Mouse (Mus musculus): ENCODE data around the gene Hist2h2ab.

The Hist2h2ab gene

DNA sequence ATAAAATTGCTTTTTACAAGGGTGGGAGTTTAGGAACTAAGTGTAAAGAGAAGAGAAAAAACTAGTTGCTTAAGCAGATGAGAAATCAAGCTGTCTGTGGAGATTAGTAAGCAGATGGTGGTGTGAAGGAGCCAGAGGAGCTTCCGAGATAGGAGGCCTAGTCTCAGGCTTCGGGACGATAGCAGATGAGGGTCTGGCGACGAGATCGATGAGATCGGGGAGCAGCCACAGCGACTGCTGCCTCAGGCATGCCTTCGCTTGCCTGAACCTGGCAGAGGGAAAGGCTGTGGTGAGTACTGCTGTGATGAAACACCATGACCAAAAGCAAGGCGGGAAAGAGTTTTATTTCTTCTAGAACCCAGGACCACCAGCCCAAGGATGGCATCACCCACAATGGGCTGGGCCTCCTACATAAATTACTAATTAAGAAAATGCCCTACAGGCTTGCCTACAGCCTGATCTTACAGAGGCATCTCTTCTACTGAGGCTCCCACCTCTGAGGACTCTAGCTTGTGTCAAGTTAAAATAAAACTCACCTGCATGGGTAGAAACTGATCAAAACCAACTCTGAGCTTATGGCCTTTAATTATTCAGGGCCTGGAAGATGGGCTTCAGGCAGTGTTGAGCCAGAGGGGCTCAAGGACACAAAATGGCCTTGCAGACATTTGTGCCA, 35.2 kb downstream of the Hist2h2ab start:
- in situ Hi-C loops (cut with MboI; ENCODE audit: unreplicated experiment in 2 of 2): loop anchor here in 1 of 2 experiments (25.0 kb wide), 2 partner anchors 293 to 593 kb away; partner anchors contain the start of gene Mcl1

DNA sequence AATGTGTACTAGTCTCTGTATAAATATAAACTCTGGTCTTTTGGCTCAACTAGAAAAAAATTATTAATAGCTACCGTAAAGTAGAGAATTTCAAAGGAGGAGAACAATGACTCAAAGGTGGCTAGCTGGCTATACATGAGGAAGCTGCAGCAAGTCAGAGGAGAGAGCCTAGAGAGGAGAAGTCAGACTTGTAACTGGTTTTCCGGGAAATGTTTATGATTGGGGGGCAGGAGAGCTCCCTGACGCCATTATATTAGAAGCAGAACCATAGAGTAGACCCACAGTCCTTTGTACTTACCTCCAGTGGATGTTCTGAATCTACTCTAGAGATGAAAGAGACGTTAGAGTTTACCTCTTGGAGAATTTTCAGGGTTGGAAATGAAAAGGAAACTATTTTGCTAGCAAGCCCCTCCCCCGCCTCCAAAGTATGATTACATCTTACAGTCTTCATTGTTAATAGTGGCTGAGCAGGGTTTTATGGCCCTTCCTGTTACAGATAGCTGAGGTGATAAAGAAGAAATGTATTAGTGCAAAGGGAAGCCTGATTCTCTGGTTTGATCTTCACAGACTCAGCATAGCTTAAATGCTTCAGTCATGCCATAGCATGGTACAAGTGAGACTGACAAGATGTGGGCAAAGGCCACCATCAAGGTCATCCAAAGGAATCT, 36.4 kb downstream of the Hist2h2ab start:
- in situ Hi-C loops (cut with MboI; ENCODE audit: unreplicated experiment in 2 of 2): loop anchor here in 1 of 2 experiments (25.0 kb wide), 2 partner anchors 294 to 594 kb away; partner anchors contain the start of gene Mcl1

DNA sequence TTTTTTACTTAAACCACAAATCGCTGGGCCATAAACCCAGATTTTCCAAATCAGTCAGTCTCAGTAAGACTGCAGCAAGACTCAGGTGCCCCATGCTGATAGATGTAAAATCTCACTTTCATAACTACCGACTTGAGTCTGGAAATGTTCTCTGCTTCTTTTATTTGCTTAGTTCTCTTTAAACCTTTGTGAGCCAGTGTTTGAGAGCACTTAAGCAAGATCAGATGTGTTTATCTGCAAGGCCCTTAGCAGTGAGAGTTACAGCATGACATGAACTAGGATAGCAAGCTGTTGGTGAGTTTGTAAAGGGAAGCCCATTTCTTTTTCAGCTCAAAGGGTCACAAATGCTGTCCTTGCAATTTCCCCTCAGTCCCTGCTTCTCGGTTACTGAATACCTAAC, 37.5 kb downstream of the Hist2h2ab start:
- in situ Hi-C loops (cut with MboI; ENCODE audit: unreplicated experiment in 2 of 2): loop anchor here in 1 of 2 experiments (25.0 kb wide), 2 partner anchors 295 to 595 kb away; partner anchors contain the start of gene Mcl1

DNA sequence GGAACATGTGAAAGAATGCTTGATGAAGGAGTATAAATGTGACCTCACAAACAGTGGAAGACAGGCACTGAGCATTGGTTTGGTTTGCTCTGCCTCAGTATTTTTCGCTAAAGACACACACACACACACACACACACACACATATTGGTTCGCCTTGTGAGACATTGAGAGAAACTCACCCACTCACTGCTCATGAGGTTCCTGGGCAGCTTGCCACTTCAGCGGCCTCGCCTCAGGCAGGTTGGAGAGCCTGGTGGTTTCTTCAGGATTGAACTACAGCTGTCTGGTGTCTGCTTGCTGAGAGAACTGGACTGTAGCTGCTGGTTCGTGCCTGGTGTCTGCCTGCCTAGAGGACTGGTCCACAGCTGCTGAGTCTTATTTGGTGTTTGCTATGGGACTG, 40.6 kb downstream of the Hist2h2ab start:
- in situ Hi-C loops (cut with MboI; ENCODE audit: unreplicated experiment in 2 of 2): loop anchor here in 1 of 2 experiments (25.0 kb wide), 2 partner anchors 298 to 598 kb away; partner anchors contain the start of gene Mcl1

DNA sequence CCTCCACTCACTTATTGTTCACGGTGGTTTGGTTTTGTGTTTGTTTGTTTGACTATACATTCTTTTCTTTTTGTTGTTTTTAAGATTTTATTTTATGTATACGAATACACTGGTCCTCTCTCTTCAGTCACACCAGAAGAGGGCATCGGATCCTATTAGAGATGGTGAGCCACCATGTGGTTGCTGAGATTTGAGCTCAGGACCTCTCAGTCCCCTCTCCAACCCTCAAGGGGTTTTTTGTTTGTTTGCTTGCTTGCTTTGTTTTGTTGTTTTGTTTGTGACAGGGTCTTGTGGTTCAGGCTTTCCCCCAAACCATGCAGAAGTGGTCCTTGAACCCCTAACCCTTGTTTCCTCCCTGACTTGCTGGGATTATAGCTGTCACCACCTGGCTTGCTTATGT, 42.0 kb downstream of the Hist2h2ab start:
- in situ Hi-C loops (cut with MboI; ENCODE audit: unreplicated experiment in 2 of 2): loop anchor here in 1 of 2 experiments (25.0 kb wide), 2 partner anchors 299 to 599 kb away; partner anchors contain the start of gene Mcl1

DNA sequence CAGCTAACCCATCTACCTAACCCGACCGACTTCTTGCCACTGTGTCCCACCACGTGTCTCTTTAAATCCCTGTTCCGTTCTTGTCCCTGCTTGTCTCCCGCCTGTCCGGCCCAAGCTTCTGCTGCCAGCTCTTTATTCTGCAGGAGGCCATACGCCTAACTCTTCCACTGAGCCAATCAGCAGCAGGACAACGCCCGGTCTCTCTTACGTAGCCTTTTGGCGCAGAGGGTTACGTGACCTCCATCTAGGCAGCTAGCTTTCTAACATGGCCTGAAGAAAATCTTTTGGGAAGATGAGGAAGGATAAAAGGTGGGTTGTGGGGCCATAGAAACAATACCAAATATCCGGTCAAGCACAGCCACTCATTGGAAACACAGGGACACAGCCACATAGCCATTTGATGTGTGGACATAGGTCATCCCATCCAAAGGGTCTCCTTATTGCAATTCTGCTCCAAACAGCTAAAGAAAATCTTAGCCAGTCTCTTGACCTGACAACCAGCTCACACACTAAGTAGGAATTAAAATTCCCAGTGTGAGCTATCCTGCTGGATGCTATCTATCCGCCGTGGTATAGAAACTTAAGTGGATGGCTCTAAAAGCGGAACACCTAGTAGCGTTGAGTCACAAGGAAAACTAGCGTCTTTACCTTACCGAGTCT, 42.7 kb downstream of the Hist2h2ab start:
- in situ Hi-C loops (cut with MboI; ENCODE audit: unreplicated experiment in 2 of 2): loop anchor here in 1 of 2 experiments (25.0 kb wide), 2 partner anchors 300 to 600 kb away; partner anchors contain the start of gene Mcl1

DNA sequence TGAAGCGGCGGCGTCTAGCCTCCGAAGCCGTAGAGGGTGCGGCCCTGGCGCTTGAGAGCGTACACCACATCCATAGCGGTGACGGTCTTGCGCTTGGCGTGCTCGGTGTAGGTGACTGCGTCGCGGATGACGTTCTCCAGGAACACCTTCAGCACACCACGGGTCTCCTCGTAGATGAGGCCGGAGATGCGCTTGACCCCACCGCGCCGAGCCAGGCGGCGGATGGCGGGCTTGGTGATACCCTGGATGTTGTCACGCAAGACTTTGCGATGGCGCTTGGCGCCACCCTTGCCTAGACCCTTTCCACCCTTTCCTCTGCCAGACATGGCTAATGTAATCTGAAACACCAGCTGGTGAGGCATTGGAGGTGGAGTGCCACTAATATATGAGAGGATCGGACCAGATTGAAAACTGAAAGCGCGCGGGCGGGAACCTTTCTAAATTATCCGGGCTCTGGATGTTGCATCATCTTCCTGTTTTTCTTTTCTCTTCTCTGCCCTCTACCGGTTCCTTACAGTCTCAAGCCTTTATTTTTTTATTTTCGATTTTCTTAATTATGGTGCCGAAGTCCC, 43.4 kb downstream of the Hist2h2ab start, which contains the start of gene Hist2h4:
TSS of gene Hist2h4 (minus strand) at position 333 of the 572 bp plus-strand sequence.
- in situ Hi-C loops (cut with MboI; ENCODE audit: unreplicated experiment in 2 of 2): loop anchor here in 1 of 2 experiments (25.0 kb wide), 2 partner anchors 301 to 601 kb away; partner anchors contain the start of gene Mcl1

DNA sequence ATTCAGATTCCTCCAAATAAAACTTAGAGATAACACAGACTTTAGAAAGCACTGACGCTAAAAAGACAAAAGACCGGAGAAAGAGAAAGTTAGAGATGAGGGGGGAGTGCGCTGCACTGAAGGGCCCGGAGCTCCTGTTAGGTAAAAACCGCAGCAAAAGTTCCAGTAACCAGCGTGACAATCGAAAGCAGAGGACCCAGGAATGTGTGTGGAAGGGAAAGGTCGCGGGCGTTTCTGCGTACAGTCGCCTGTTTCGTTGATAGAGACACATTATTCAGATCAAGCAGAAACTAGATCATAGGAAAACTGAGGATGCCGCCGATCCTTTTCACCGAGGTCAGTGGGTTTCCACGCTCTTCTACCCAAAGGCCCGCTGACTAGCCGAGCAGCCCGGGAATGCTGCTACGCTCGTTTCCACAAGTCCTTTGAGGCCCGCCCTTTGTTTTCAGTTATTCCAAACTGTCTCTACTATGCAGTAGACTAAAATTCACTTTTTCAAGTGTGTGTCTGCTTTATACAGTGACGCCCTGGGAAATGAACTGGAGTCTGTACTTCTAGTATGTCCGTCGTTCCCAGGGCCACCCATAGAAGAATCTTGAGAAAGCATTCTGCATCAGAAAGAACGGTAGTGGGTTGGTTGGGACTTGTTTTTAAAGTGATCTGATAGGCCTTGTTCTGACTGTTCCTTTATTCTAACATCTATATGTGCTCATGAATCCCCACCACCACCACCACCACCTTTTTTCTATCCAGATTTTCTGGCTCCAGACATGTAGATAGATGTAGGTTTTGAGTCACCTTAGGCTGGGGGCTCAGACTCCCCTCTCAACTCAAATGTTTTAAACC, 44.1 kb downstream of the Hist2h2ab start:
- in situ Hi-C loops (cut with MboI; ENCODE audit: unreplicated experiment in 2 of 2): loop anchor here in 1 of 2 experiments (25.0 kb wide), 2 partner anchors 301 to 601 kb away; partner anchors contain the start of gene Mcl1

DNA sequence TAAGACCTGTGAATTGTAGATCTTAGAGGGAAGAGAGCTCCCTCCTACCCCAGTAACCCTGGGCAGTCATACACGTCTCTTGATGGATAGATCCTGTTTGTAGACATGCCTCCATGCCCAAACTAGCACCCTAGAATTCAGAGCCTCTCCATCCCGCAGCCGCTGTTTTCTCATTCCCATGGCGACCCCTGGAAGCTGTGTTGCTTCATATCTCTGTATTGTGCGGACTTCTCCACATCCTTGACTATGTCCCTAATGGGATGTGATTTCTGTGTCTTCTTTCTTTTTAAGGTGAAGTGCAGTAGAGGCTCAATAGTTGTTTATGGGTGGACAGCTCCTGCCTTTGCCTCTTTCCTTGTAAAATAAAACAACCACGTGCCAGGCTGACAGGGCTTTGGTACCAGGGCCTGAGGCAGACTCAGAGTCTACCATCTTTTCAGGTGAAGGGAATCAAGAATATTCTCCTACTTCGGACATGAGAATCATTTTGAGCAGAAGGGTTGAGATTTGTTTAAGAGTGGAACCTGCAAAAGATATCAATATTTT, 44.8 kb downstream of the Hist2h2ab start:
- in situ Hi-C loops (cut with MboI; ENCODE audit: unreplicated experiment in 2 of 2): loop anchor here in 1 of 2 experiments (25.0 kb wide), 2 partner anchors 302 to 602 kb away; partner anchors contain the start of gene Mcl1

DNA sequence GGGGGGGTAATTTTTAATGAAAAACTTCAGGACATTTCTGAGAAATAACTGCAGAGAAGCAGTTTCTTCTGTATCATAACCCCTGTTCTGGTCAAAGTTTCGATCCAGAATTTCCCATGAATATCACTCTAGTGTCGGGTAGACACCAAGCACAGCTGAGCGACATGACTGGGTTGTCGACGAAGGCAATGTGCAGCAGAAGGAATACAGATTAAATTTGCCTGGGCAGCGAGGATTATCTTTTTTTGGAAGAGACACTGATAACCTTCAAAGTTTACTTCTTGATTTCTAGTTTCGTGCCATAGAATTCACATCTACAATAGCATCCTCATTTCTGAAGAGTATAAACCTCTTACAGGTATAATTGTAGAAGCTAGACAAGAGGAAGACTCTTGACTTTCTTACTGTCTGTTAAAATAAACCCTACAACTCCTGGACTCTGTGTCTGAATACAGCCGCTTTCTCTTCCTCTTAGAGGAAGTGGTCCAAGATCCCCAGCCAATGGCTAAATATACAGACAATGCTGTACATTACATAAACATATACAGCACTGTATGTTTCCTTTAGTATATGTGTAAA, 46.6 kb downstream of the Hist2h2ab start:
- in situ Hi-C loops (cut with MboI; ENCODE audit: unreplicated experiment in 2 of 2): loop anchor here in 1 of 2 experiments (5.0 to 25.0 kb wide), 3 partner anchors 39 to 604 kb away; partner anchors contain the start of gene Mcl1

DNA sequence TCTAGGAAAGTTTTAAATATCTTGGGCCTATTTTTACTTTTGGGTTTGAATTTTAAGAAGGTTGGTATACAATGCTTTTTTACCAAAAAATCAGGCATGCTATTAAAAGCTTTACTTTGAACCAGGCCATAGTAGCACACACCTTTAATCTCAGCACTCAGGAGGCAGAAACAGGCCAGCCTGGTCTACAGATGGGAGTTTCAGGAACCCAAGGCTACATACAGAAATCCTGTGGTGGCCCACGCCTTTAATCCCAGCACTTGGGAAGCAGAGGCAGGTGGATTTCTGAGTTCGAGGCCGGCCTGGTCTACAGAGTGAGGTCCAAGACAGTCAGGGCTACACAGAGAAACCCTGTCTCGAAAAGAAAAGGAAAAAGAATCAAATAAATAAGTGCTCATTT, 47.9 kb downstream of the Hist2h2ab start:
- in situ Hi-C loops (cut with MboI; ENCODE audit: unreplicated experiment in 2 of 2): loop anchor here in 1 of 2 experiments (5.0 to 25.0 kb wide), 3 partner anchors 40 to 605 kb away; partner anchors contain the start of gene Mcl1

DNA sequence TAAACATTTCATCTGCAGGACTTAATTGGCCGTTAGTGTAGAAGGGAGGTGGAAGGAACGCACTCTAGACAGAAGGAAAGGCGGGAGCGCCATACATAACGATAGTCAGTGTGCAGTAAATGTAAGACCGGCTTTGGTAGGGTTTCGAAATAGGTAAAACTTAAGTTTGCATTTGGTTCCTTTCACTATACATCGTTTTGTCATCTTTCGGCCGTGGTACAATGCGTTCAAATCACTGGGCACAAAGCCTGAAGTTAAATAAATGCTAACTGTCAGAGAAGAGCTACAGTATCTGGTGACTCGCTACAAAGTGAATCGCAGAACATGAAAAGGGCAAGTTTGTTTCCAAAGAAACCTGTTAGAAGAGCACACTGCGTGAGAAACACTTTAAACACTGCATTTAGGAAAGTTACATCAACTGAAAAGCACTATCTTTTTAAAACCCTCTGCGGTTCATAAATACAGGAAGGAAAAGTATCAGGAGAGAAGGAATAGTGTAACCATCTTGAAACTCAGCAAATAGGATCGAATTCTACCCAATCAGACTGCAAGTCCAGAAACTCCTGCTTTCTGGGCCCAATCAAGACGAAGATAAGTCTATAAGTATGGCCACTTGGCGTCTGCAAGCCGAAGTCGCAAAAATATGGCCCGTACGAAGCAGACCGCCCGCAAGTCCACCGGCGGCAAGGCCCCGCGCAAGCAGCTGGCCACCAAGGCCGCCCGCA, 48.5 kb downstream of the Hist2h2ab start, which contains the start of gene Hist2h3b:
TSS of gene Hist2h3b (plus strand) at position 604 of the 725 bp plus-strand sequence.
- in situ Hi-C loops (cut with MboI; ENCODE audit: unreplicated experiment in 2 of 2): loop anchor here in 1 of 2 experiments (5.0 to 25.0 kb wide), 3 partner anchors 41 to 606 kb away; partner anchors contain the start of gene Mcl1

DNA sequence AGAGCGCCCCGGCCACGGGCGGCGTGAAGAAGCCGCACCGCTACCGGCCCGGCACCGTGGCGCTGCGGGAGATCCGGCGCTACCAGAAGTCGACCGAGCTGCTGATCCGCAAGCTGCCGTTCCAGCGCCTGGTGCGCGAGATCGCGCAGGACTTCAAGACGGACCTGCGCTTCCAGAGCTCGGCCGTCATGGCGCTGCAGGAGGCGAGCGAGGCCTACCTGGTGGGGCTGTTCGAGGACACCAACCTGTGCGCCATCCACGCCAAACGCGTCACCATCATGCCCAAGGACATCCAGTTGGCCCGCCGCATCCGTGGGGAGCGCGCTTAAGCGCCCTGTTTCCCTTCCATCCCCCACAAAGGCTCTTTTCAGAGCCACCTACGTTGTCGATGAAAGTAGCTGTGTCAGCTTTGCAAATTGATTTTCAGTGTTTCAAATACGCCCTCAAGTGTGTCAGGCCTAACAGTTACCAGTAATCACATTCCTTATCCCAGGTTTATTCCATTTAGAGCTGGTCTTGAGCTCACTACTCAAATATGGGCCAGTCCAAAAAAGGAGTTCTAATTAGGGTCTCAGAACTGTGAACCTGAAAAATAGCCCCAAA, 49.2 kb downstream of the Hist2h2ab start:
- in situ Hi-C loops (cut with MboI; ENCODE audit: unreplicated experiment in 2 of 2): loop anchor here in 1 of 2 experiments (5.0 to 25.0 kb wide), 3 partner anchors 42 to 607 kb away; partner anchors contain the start of gene Mcl1
